Mouse (Mus musculus): ENCODE measurements at regions not wholly inside any gene's neighbourhood (a gene's known extent, or its start where the extent isn't known, plus 50 kb on each side); places are given as distances from the start of the nearest gene placed in this dataset.

DNA sequence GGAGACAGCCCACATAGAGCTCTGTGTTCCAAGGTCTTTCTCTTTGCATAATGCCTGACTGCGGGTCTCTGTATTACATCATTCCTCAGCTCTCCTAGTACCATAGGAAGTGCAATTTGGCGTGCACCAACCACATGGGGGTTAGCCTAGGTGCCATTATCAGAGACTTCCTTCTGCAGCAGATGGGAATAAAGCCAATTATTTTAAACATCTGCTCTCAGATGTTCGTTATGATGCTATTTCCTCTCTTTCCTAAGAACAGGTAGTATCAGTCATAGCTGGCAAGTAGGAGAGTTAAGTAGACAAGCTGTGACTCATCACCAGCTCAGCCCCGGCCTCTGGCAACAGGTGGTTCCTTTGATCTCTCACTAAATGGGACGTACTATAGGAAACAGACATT lies 55.1 kb upstream of the Akap6 start:
- TF ChIP-seq GATA1 (IDR thresholded peaks at IDR 0.05; ENCODE audit: borderline replicate concordance, low read length) (no peak), FLI1 (IDR thresholded peaks at IDR 0.05; ENCODE audit: low read length) (no peak)
